Mouse (Mus musculus) brown adipose tissue, adult 24 weeks (tissue): ENCODE results near the gene Frat1. TPM values are rescaled to one million over a fixed set of nuclear protein-coding genes. Genes with fewer than 3 reads are reported as not detected.
"Not testable (repeated sequence)": the region's sequence is repeated elsewhere in the genome, so short reads cannot be mapped to it uniquely, and the experiment has no call there.

Source experiments
- H3K27ac ChIP-seq: fragments of 200-500 bp; replicated peaks from 2 replicates; pipeline ENCODE4 v1.5.1; 2012; ENCODE audit warnings: low read depth, mild to moderate bottlenecking, low read length
- H3K4me1 ChIP-seq: fragments of 200-500 bp; 2 replicates; pipeline ENCODE4 v1.6.1; 2012; ENCODE audit warnings: low read length, mixed read lengths; ENCODE audit not compliant: control insufficient read depth, insufficient read depth, insufficient read length
- H3K4me3 ChIP-seq: fragments of 200-500 bp; 2 replicates; pipeline ENCODE4 v1.5.1; 2012; ENCODE audit warnings: low read depth, mild to moderate bottlenecking, low read length, moderate library complexity; ENCODE audit not compliant: insufficient read depth
- polyA plus RNA-seq: library from polyadenylated mRNA; stranded (reverse); fragments of >200 nt; gene quantifications from 2 replicates; pipeline ENCODE4 v1.2.4, GENCODE M21; 2012; ENCODE audit not compliant: missing spikeins, insufficient read depth, insufficient read length

The Frat1 gene
- polyA plus RNA-seq, 1 experiment: 6.0 TPM

DNA sequence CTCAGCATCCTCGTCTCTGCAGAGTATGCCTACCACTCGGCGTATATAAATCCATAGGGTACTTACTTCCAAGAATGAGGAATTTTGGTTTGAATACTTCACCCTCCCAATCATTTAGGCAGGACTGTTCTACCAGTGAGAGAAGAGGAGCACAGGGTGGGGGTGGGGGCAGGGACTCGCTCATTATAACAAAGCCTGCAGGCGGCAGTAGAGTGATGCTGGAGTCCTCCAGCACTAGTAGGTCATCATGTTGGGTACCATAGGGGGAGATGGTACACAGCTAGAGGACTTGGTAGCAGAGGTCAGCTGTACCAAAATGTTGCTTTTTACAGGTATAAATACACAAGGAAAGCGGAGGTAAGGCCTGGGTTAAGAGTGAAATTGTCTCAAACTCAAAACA is 14.6 kb downstream of the Frat1 start:
- peaks cover 4% of the 10 kb centered on the region; the same call in 1 of the 2 replicates for H3K4me1 ChIP-seq

DNA sequence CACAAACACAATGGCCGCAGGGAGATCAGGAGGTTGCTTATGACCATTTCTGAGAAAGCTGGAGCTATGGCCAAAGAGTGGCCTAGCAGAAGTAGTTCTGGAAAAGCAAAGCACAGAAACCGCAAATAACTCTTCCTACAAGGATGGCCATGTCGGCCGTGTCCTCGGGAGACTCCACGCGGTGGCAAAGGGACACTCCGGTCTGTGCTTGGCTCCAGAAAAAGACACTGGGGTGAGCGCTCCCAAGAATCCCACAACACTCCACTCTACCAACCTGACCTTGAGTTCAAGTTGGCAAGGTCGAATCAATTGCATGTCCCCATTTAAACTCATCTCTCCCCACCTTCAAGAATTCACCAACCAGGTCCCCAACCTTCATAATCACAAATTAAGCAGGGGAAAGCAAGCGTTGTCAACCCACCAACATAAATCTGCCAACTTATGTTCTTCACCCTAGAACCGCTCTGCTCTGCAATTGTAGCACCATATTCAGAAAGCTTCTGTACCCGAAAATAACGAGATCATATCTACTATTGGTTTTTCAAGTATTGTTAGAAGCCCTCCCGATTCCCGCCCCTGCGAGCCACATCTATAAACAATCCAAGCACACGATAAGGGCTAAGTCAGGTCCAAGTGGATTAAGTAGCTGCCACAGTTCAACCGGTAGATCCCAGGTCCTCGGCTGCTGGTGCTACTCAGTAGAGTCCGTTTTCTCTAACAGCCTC is 16.8 kb downstream of the Frat1 start:
- Histone ChIP-seq H3K4me1 (peaks cover 4% of the 10 kb centered on the region; the same call in 1 of the 2 replicates), H3K27ac (no peak overlapping the region), H3K4me3 (peak overlapping the region; percentile 69)

More for the DNA sequence above, 14.6 kb downstream of the Frat1 start:
- Histone ChIP-seq H3K27ac (no peak overlapping the region), H3K4me3 (no peak overlapping the region)

DNA sequence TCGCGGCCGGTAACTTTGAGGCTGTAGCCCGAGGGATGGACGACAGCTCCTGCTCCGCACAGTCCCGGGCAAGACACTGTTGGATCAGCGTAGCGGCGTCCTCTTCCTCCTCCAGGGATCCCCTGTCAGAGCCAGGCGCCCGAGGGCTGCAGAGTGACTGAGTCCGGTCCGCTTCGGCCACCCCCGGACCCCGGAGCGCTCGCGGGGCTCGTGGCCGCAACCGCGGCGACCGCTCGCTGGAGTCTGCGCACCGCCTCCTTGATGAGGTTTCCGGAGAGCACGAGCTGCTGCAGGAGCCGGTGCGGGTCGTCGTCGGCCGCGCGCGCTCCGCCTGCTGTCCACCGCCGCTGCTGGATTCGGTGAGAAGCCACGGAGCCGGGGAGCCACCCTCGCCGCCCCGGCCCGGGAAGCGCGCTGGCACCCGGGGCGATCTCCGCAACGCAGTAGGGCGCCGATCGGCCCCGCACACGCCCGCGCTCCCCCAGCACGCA is 17.4 kb downstream of the Frat1 start:
- Histone ChIP-seq H3K4me3 (peak overlapping the region; percentile 69), H3K27ac (no peak overlapping the region), H3K4me1 (peaks cover 4% of the 10 kb centered on the region; the same call in 1 of the 2 replicates)

DNA sequence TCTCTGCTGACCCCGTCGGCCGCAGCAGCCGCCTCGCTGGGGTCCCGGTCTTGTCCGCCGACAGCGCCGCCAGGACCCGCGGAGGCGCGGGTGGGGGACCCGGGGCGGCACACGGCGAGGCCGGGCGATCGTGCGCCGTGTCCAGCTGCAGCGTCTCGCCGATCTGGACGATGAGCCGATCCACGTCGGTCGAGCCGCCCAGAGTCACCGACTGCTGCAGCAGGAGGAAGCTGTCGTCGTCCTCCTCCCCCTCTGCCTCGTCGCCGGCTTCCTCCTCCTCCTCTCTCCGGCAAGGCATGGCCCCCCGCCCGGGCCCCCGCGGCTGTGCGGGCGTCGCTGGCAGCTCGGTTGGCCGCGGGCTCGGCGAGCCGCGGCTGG is 17.8 kb downstream of the Frat1 start:
- not testable (repeated sequence) for H3K4me1 ChIP-seq, H3K27ac ChIP-seq
- peak overlapping the region; percentile 69 for H3K4me3 ChIP-seq

DNA sequence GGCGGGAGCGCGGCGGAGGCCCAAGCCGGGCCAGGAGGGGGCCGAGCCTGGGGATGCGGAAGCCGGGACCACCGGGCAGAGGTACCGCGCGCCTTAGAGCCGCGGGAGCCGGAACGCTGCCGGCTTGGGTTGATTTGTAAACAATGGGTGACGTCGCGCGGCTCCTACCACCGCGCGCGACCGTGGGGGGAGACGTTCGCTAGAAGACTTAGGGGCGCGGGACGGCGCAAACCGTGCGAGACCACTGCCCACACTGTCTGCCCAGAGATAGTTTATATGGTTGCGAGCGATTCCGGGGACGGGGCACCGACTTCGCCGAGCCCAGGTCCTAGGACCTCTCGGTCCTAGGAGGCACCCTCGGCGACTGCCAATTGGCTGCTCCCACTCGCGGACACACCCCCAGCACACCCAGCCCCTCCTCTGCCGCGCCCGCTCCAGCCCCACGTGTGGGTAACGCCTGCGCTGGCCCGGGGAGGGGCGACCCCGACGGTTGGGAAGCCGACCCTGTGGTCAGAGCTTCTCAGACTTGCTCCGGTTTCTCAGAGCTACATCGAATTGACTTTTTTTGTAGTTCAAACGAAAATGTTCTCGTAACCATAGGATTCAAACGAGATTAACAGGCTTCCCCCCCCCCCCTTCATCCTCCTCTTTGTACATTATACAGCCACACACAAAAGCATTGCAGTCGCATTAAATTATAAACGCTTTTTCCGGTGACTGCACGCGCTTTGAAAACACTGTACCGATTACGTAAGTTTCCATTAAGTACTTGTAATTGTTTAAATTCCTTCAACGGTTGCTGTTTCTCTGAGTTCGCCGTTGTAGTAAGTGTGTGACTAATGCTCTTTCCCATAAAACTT is 18.5 kb downstream of the Frat1 start, which contains the start of gene Frat2:
TSS of gene Frat2 (minus strand) at position 141 of the 860 bp plus-strand sequence.
- Histone ChIP-seq H3K27ac (peak within 1 kb of the TSS; percentile 98), H3K4me3 (peak within 1 kb of the TSS; percentile 69), H3K4me1 (peaks cover 4% of the 10 kb centered on the region; the same call in 1 of the 2 replicates)

DNA sequence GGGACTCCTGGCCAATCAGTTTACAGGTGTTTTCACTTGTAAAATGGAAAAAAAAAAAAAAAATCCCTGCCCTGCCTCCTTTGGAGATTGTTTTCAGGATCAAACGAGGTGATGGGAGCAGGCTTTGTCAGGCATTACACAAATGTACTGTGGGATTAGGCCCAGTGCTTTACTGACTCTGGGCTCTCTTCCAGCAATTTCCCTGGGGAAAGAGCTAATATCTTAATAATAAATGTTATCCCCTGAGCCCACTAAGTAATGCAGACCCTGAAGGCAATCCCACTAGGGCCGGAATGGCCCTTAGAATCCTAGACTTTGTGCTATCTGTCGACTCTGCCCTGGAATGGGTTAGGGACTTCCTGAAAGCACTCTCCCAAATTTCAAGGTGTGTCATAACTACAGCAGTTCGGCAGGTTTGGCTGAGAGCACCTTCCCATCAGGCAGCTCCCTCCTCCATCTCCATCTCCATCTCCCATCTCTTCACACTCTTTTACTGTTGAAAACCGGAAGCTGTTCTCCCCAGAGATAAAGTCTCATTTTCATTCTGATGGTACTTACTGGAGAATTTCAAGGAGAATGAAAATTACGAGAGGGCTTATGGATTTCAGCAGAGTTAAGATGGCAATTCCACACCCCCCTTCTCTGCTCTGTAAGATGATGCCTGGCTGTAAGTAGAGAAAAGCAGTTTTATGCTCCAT is 20.4 kb downstream of the Frat1 start:
- H3K4me1 ChIP-seq: peaks cover 4% of the 10 kb centered on the region; the same call in 1 of the 2 replicates
- no peak overlapping the region for H3K27ac ChIP-seq
- H3K4me3 ChIP-seq: no peak overlapping the region

DNA sequence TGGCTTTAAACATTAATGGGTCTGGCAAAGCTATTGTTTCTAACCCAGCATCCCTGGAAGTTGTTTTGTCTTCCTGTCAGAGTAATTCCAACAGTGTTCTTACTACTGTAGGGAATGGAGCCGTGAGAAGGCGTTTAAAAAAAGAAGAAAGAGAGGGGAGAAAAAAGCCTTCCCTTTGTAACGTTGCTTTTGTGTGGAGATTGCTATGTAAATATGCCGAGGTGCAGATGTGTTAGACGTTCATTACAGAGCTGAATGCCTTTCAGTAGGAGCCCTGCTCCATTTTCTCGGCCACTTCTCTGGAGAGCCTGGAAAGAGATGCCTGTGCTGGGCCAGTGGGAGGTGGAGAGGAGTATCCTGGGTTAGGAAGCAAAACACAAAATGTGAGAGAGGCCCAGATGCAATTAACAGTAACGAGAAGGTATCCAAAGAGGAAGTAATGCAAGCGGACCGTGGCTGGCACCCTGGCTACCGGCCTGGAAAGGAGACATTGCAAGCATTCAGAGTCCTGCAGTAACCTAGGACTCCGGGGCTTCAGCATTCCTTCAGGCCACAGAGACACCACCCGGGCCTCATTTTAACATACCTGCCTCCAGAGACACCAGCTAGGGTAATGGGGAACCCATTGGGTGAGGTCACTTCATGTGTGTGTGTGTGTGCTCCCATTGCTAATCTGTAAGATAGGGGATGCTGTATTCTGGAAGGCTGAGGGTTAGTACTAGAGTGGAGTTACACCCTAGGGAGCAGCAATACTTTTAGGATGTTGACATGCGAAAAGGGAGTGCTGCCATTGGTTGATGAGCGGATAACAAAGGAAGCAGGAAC is 21.2 kb downstream of the Frat1 start:
- H3K4me3 ChIP-seq: no peak overlapping the region
- H3K4me1 ChIP-seq: peaks cover 4% of the 10 kb centered on the region; the same call in 1 of the 2 replicates
- H3K27ac ChIP-seq: no peak overlapping the region

DNA sequence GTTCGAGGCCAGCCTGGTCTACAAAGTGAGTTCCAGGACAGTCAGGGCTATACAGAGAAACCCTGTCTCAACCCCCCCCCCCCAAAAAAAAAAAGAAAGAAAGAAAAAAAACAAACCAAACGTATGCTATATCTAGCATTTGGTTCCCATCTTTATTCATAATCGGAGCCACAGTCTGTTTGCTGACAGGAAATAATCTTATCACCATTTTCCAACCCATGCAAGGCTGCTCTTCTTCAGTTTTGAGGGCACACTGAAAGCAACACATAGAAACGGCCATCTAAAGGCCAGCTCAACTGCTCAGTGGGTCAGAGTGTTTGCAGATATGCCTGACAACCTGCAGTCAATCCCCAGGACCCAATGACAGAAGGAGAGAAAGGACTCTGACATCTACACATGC is 22.7 kb downstream of the Frat1 start:
- Histone ChIP-seq H3K4me3 (no peak overlapping the region), H3K27ac (no peak overlapping the region), H3K4me1 (no peaks in the 10 kb centered on the region)

DNA sequence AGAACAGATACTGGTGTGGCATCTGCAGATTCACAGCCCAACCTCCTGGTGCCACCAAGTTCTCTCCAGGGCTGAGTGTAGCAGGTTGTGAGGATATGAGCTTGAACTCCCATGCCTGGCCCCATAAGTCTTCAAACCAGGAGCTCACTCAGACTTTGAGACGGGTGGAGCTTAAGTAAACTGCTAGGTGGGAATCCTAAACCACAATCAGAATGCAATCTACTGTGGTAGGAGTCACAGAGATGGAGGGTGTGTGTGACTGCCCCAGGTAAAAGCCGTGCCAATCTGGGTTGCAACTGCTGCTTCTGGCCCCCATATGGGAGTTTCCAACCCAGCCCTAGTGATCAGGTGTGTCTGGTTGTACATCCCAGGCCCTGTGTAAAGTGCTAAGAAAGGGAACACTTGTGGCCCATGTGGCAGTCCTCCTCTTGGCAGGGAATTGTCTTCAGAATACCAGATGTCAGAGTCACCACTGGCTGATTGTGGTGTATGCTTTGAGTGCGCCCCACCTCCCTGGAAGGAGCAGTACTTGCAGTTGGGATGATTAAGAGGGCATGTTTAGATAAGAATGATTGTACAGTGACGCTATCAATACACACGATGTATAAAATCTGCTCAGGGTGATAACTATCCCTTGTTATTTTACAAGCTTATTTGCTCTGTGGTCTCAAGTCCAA is 27.5 kb downstream of the Frat1 start:
- Histone ChIP-seq H3K4me3 (no peak overlapping the region), H3K27ac (no peak overlapping the region), H3K4me1 (no peaks in the 10 kb centered on the region)

DNA sequence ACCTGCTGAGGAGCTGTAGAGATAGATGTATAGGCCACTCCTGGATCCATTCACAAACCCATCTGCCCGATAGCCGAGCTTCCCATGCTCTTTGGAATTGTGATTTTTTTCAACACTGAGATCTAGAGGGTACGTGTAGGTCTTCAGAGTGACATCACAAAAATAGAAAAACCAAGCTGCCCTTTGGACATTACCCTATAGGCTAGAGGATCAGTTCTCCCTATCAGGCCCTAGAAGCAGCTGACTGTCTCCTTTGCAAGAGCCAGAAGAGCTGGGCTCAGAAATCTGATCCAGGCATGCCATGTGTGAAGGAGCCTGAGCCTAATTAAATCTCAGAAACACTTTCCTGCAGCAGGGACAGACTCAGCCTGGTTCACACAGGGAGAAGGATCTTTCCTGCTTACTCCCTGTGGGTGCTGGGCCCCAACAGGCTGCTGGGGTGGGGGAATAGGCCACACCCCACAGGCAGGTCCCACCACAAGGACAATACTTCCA is 28.1 kb downstream of the Frat1 start:
- no peaks in the 10 kb centered on the region for H3K4me1 ChIP-seq
- H3K27ac ChIP-seq: no peak overlapping the region
- no peak overlapping the region for H3K4me3 ChIP-seq

DNA sequence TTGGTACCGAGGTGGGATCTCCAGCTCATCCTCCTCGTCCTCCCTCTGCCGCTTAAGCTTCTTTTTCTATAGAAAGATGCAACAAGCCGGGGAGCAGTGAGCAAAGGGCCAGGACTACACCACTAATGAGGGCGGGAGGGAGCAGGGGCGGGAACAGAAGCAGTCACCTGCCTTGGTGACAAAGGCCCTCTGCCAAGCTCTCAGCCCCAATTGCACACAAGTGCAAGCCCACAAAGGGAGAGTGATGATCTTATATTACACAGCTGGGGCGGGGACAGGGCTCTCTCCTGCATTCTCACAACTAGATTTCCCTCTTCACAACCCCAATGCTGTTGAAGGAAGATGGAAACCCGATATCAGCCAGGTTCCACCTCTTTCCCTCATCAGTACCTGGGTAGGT is 36.9 kb downstream of the Frat1 start:
- H3K4me3 ChIP-seq: no peak overlapping the region
- H3K4me1 ChIP-seq: no peaks in the 10 kb centered on the region
- no peak overlapping the region for H3K27ac ChIP-seq

DNA sequence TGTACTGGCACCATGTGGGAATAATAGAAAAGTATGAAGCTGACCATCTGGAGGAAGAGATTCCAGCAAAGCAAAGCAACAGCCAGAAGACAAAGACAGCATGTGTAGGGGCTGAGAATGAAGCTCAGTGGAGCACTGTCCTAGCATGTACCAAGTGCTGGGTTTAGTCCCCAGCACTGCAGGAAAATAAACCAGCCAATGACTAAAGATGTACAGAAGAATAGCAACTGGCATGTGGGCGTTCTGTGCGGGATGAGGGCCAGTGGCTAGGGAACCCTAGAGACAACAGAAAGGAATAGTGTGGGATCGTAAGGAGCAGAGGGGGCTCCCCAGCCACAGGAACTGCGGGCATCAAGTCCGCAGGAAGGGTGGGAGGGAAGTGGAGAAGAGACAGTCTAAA is 39.5 kb downstream of the Frat1 start:
- no peak overlapping the region for H3K27ac ChIP-seq
- H3K4me1 ChIP-seq: no peaks in the 10 kb centered on the region
- H3K4me3 ChIP-seq: no peak overlapping the region

DNA sequence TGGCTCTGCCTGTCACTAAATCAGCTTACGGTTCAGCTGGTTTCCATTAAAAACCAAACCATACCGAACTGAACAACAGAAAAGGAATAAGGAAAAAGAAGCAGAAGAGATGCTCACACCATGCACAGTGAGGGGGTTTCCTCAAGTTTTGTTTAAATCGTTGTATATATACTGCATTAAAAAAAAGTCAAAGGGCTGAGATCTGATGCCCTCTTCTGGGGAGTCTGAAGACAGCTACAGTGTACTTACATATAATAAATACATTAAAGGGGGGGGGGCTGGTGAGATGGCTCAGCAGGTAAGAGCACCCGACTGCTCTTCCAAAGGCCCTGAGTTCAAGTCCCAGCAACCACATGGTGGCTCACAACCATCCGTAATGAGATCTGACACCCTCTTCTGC is 40.2 kb downstream of the Frat1 start:
- not testable (repeated sequence) for H3K4me3 ChIP-seq, H3K27ac ChIP-seq, H3K4me1 ChIP-seq

DNA sequence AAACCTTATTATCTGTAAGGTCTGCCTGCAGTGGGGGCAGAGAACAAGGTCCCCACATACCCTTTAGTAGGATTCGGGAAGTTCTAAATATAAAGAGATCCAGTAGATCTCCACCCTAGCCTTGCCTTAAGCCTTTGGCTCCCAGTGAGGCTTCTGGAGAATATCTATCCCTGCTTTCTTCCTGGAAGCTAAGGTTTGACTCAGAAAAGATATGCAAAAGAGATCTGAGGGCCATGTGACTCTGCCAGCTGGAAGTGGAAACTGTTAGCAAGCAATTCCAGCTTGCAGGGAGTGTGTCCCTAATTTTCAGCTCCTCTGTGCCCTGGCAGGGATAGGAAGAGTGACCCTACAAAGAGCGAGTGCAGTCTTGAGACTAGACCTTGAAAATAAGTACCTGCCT is 42.5 kb downstream of the Frat1 start:
- H3K4me3 ChIP-seq: no peak overlapping the region
- no peak overlapping the region for H3K27ac ChIP-seq

More for the DNA sequence above, 42.5 kb downstream of the Frat1 start:
- H3K4me1 ChIP-seq: no peaks in the 10 kb centered on the region
